Mouse (Mus musculus) frontal cortex, postnatal 14 days (tissue): ENCODE data around the gene Ak1.
A peak's percentile ranks its signal among the peaks of the same experiment; 100 is the strongest.

ENCODE experiments used
- DNase-seq, 2 experiments: peaks; one replicate each; pipeline ENCODE4 v3.0.0; 2022; ENCODE audit warnings: low spot score in 2 of 2

Gene Ak1

GRCm38 (mm10) chr2:32621517-32621859 lies at the start of gene Ak1:
Gene Ak1, plus strand, starts transcription at chr2:32621758.
- DNase-seq = no peak

- no peak for DNase-seq
Observed at GRCm38 (mm10) chr2:32572196-32572595, 49.4 kb upstream of the Ak1 start.

- no peak for DNase-seq
Observed at GRCm38 (mm10) chr2:32574497-32574896, 47.1 kb upstream of the Ak1 start, which contains the start of gene Pip5kl1. Gene Pip5kl1, plus strand, starts transcription at chr2:32574797.

- DNase-seq = peak; percentile 70 to 75
Observed at GRCm38 (mm10) chr2:32574901-32575585, 46.5 kb upstream of the Ak1 start.

- DNase-seq = peak; percentile 60 to 71
Observed at GRCm38 (mm10) chr2:32575586-32576160, 45.9 kb upstream of the Ak1 start, which contains the start of gene 9430097D07Rik. Gene 9430097D07Rik, minus strand, starts transcription at chr2:32575684.

GRCm38 (mm10) chr2:32576532-32576931 lies 45.0 kb upstream of the Ak1 start:
- DNase-seq = no peak

- no peak for DNase-seq
Observed at GRCm38 (mm10) chr2:32578146-32579046, 43.2 kb upstream of the Ak1 start.

GRCm38 (mm10) chr2:32581450-32582095 lies 40.0 kb upstream of the Ak1 start:
- DNase-seq = peak; percentile 72 to 76

GRCm38 (mm10) chr2:32582830-32583799 lies 38.4 kb upstream of the Ak1 start:
- DNase-seq = peak; percentile 75 to 76

GRCm38 (mm10) chr2:32585149-32585714 lies 36.3 kb upstream of the Ak1 start:
- DNase-seq = no peak

GRCm38 (mm10) chr2:32586871-32587351 lies 34.6 kb upstream of the Ak1 start, which contains the start of gene St6galnac4:
Gene St6galnac4, plus strand, starts transcription at chr2:32587095.
- peak; percentile 82 to 86 for DNase-seq

GRCm38 (mm10) chr2:32587731-32588321 lies 33.7 kb upstream of the Ak1 start:
- DNase-seq = no peak

GRCm38 (mm10) chr2:32589213-32589795 lies 32.3 kb upstream of the Ak1 start:
- DNase-seq = no peak

GRCm38 (mm10) chr2:32590224-32590623 lies 31.3 kb upstream of the Ak1 start:
- no peak for DNase-seq

GRCm38 (mm10) chr2:32591249-32591648 lies 30.3 kb upstream of the Ak1 start:
- DNase-seq = no peak

- no peak for DNase-seq
Observed at GRCm38 (mm10) chr2:32596725-32597124, 24.8 kb upstream of the Ak1 start.

GRCm38 (mm10) chr2:32597248-32597647 lies 24.3 kb upstream of the Ak1 start:
- DNase-seq = no peak

- no peak for DNase-seq
Observed at GRCm38 (mm10) chr2:32597699-32598098, 23.9 kb upstream of the Ak1 start.

GRCm38 (mm10) chr2:32598506-32598905 lies 23.1 kb upstream of the Ak1 start:
- no peak for DNase-seq
